19 mouse cellular contexts compared by ENCODE assay signal in the genomic region with DNA sequence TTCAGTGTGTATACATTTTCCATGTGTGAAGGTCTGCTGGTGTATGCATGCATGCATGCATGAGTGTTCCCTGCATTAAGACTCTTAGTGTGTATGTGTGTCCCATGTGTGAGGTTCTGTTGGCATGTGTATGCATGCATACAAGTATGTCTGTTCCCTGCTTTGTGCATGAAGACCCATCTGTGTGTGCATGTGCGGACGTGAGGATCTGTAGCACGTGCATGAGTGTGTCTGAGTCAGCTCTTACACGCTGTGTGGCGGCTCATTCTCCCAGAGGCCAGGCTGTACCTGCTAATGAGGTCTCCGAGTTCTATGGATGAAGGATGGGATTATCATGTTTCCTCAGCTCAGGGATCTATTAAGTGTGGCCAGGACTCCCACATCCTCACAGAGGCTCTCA. TPM values are rescaled to one million over a fixed set of nuclear protein-coding genes. Genes with fewer than 3 reads are reported as not detected.
DNase-seq lines count a peak whose midpoint lies in the region; ATAC-seq lines count a peak whose summit lies in the region.
"Had no signal": no experiment of that assay in that cellular context is flagged by ENCODE, and none has a peak within 500 bp of the region (broad histone marks: within the 10 kb centered on the region; RNA-seq: fewer than 3 reads in every experiment).

No protein-coding gene starts in this region.

- peaks cover 16% of the 10 kb centered on the region for H3K4me1 ChIP-seq in embryonic facial prominence, embryonic 13.5 days
- peaks cover 16% of the 10 kb centered on the region for H3K4me1 ChIP-seq in embryonic facial prominence, embryonic 10.5 days
- peaks cover 15% of the 10 kb centered on the region for H3K4me1 ChIP-seq in kidney, embryonic 14.5 days (ENCODE audit: control insufficient read depth, insufficient read depth, low read length)
- H3K4me1 ChIP-seq: liver, embryonic 12.5 days had no signal

- H3K27ac ChIP-seq in embryonic facial prominence, embryonic 13.5 days = no peak overlapping the region
- no peak overlapping the region for H3K27ac ChIP-seq in embryonic facial prominence, embryonic 10.5 days (replicated peaks)
- peak overlapping the region; percentile 18; the same call in 1 of the 2 replicates for H3K27ac ChIP-seq in kidney, embryonic 14.5 days (ENCODE audit: low read depth, low read length)
- H3K27ac ChIP-seq: heart, embryonic 10.5 days; limb, embryonic 12.5 days; liver, embryonic 12.5 days had no signal

- no peaks in the 10 kb centered on the region for H3K27me3 ChIP-seq in embryonic facial prominence, embryonic 13.5 days
- H3K27me3 ChIP-seq in embryonic facial prominence, embryonic 10.5 days (replicated peaks; ENCODE audit: low read depth, poor library complexity, severe bottlenecking) = peaks cover 19% of the 10 kb centered on the region; the same call in 1 of the 2 replicates
- no peaks in the 10 kb centered on the region for H3K27me3 ChIP-seq in kidney, embryonic 14.5 days (ENCODE audit: control insufficient read depth, insufficient read depth, low read length)
- H3K27me3 ChIP-seq: limb, embryonic 12.5 days; Patski had no signal

- no peak for DNase-seq in embryonic facial prominence, embryonic 10.5 days (ENCODE audit: low spot score)
- DNase-seq in kidney, adult 9 months = no peak
- peak; percentile 15 for DNase-seq in retina, postnatal 1 day
- no peak for DNase-seq in retina, embryonic 14.5 days (ENCODE audit: low spot score)
- DNase-seq in left cerebral cortex, postnatal 36 days (ENCODE audit: low spot score in 2 of 2) = no peak
- DNase-seq: adrenal gland, postnatal 10 days; embryo, embryonic 11 days; gastrocnemius, adult 2 months; kidney, adult 18-20 months; thymus, postnatal 36 days had no signal

- H3K9ac ChIP-seq in embryonic facial prominence, embryonic 13.5 days = no peak overlapping the region
- no peak overlapping the region; the same call in 1 of the 2 replicates for H3K9ac ChIP-seq in kidney, embryonic 14.5 days (ENCODE audit: low read depth, low read length)
- H3K9ac ChIP-seq: limb, embryonic 12.5 days; liver, embryonic 12.5 days had no signal

- WGBS in embryonic facial prominence, embryonic 13.5 days = 59% methylated on average over 6 of the region's 6 CpGs
- WGBS in embryonic facial prominence, embryonic 10.5 days = 90% methylated on average over 6 of the region's 6 CpGs
- 50% methylated on average over 6 of the region's 6 CpGs for WGBS in kidney, embryonic 14.5 days

- intact Hi-C loops in left cerebral cortex, postnatal 36 days (cut with DNase I) = no loop called here

- peak; percentile 43; the same call in 1 of the 2 replicates for ATAC-seq in embryonic facial prominence, embryonic 13.5 days (ENCODE audit: insufficient number of reproducible peaks, insufficient read depth, low FRiP score, low TSS enrichment, low read depth)
- peak; percentile 17; the same call in 1 of the 2 replicates for ATAC-seq in kidney, embryonic 14.5 days (ENCODE audit: low FRiP score, low TSS enrichment)
- no peak for ATAC-seq in erythroid progenitor cell, adult 5-6 weeks (replicated peaks; ENCODE audit: low FRiP score, poor library complexity, severe bottlenecking)
- ATAC-seq: liver, embryonic 12.5 days; Patski had no signal

- no peak overlapping the region for H3K4me3 ChIP-seq in embryonic facial prominence, embryonic 13.5 days
- no peak overlapping the region for H3K4me3 ChIP-seq in embryonic facial prominence, embryonic 10.5 days
- H3K4me3 ChIP-seq in kidney, embryonic 14.5 days (ENCODE audit: low read length) = no peak overlapping the region
- H3K4me3 ChIP-seq: gastrocnemius, adult 2 months; heart, embryonic 10.5 days; limb, embryonic 12.5 days; liver, embryonic 12.5 days had no signal

- H3K9me3 ChIP-seq in embryonic facial prominence, embryonic 13.5 days = no peaks in the 10 kb centered on the region
- no peaks in the 10 kb centered on the region for H3K9me3 ChIP-seq in embryonic facial prominence, embryonic 10.5 days
- H3K9me3 ChIP-seq in kidney, embryonic 14.5 days (ENCODE audit: control insufficient read depth, low read length) = no peaks in the 10 kb centered on the region
- H3K9me3 ChIP-seq: heart, embryonic 10.5 days; limb, embryonic 12.5 days; liver, embryonic 12.5 days had no signal

- no peak overlapping the region for H3K4me2 ChIP-seq in embryonic facial prominence, embryonic 13.5 days
- no peak overlapping the region for H3K4me2 ChIP-seq in kidney, embryonic 14.5 days (replicated peaks; ENCODE audit: low read depth, low read length)
- H3K4me2 ChIP-seq: limb, embryonic 12.5 days; liver, embryonic 12.5 days had no signal

- no peaks in the 10 kb centered on the region for H3K36me3 ChIP-seq in embryonic facial prominence, embryonic 13.5 days
- no peaks in the 10 kb centered on the region for H3K36me3 ChIP-seq in embryonic facial prominence, embryonic 10.5 days (replicated peaks)
- no peaks in the 10 kb centered on the region for H3K36me3 ChIP-seq in kidney, embryonic 14.5 days (ENCODE audit: control insufficient read depth, insufficient read depth, low read length)
- H3K36me3 ChIP-seq: heart, embryonic 10.5 days; limb, embryonic 12.5 days; liver, embryonic 12.5 days had no signal

RNA-seq across cellular contexts. Expression of gene Cacng1, which starts 11.3 kb away (rescaled TPM):
- 0.70 and 1.1 TPM in 2 replicates for polyA plus RNA-seq in embryonic facial prominence, embryonic 13.5 days (2015; fragmentation: Nextera tagmentation; extraction: Ambion mirVana)
- not detected in 2 replicates for polyA plus RNA-seq in embryonic facial prominence, embryonic 10.5 days (2016; fragmentation: Nextera tagmentation; extraction: Ambion mirVana)
- 0.36 TPM in 1 of 2 replicates, not detected in the other for polyA plus RNA-seq in kidney, embryonic 14.5 days (2014; fragmentation: Nextera tagmentation; extraction: Ambion mirVana)
- total RNA-seq in erythroid progenitor cell, adult 5-6 weeks (2015; ENCODE audit: low replicate concordance) = not detected in 2 replicates
- not detected in 2 replicates for total RNA-seq in erythroid progenitor cell, adult 5-6 weeks (2017; ENCODE audit: low replicate concordance)
- not detected for total RNA-seq in left cerebral cortex, postnatal 36 days (2021)
- total RNA-seq: layer of hippocampus, postnatal 14 days had no signal
- polyA plus RNA-seq: heart, embryonic 10.5 days; heart, postnatal 0 days; liver, embryonic 12.5 days had no signal
